Mouse (Mus musculus) brown adipose tissue, adult 24 weeks (tissue): Measurements from ENCODE around the gene Eif2s2. TPM values are rescaled to one million over a fixed set of nuclear protein-coding genes. Genes with fewer than 3 reads are reported as not detected.

Experiments used
- H3K27ac ChIP-seq: fragments of 200-500 bp; replicated peaks from 2 replicates; pipeline ENCODE4 v1.5.1; 2012; ENCODE audit warnings: low read depth, mild to moderate bottlenecking, low read length
- H3K4me1 ChIP-seq: fragments of 200-500 bp; 2 replicates; pipeline ENCODE4 v1.6.1; 2012; ENCODE audit warnings: low read length, mixed read lengths; ENCODE audit not compliant: control insufficient read depth, insufficient read depth, insufficient read length
- H3K4me3 ChIP-seq: fragments of 200-500 bp; 2 replicates; pipeline ENCODE4 v1.5.1; 2012; ENCODE audit warnings: low read depth, mild to moderate bottlenecking, low read length, moderate library complexity; ENCODE audit not compliant: insufficient read depth
- polyA plus RNA-seq: library from polyadenylated mRNA; stranded (reverse); fragments of >200 nt; gene quantifications from 2 replicates; pipeline ENCODE4 v1.2.4, GENCODE M21; 2012; ENCODE audit not compliant: missing spikeins, insufficient read depth, insufficient read length

Gene Eif2s2
- polyA plus RNA-seq, 1 experiment = 65.4 TPM

- H3K27ac ChIP-seq = no peak overlapping the region
- no peaks in the 10 kb centered on the region; the same call in 1 of the 2 replicates for H3K4me1 ChIP-seq
- no peak overlapping the region for H3K4me3 ChIP-seq
Observed at GRCm38 (mm10) chr2:154836537-154836936, 56.2 kb downstream of the Eif2s2 start.

- H3K4me3 ChIP-seq = no peak overlapping the region
- no peak overlapping the region for H3K27ac ChIP-seq
Observed at GRCm38 (mm10) chr2:154834149-154834865, 58.4 kb downstream of the Eif2s2 start.

GRCm38 (mm10) chr2:154832471-154832870 is 60.3 kb downstream of the Eif2s2 start:
- Histone ChIP-seq H3K4me1 (peaks cover 9% of the 10 kb centered on the region), H3K4me3 (no peak overlapping the region), H3K27ac (no peak overlapping the region)

More at GRCm38 (mm10) chr2:154834149-154834865, 58.4 kb downstream of the Eif2s2 start:
- H3K4me1 ChIP-seq = peaks cover 8% of the 10 kb centered on the region

GRCm38 (mm10) chr2:154827521-154827920 is 65.2 kb downstream of the Eif2s2 start:
- H3K4me3 ChIP-seq = no peak overlapping the region
- peaks cover 12% of the 10 kb centered on the region for H3K4me1 ChIP-seq
- no peak overlapping the region for H3K27ac ChIP-seq

GRCm38 (mm10) chr2:154826054-154826538 is 66.6 kb downstream of the Eif2s2 start:
- no peak overlapping the region for H3K27ac ChIP-seq
- no peak overlapping the region for H3K4me3 ChIP-seq
- peaks cover 12% of the 10 kb centered on the region for H3K4me1 ChIP-seq

Other genes with a start within 250 kb of the Eif2s2 start
- gene Chmp4b, start 241.2 kb downstream of the Eif2s2 start, polyA plus RNA-seq = 108 TPM in 2 replicates
- gene Gm14214, start 122.9 kb downstream of the Eif2s2 start, polyA plus RNA-seq = not detected in 2 replicates
- 51.8 and 60.5 TPM in 2 replicates for gene Raly, start 101.8 kb downstream of the Eif2s2 start, polyA plus RNA-seq
- not detected in 2 replicates for gene a, start 101.5 kb downstream of the Eif2s2 start, polyA plus RNA-seq
- not detected in 2 replicates for gene Gm14226, start 125.3 kb upstream of the Eif2s2 start, polyA plus RNA-seq
- 9.7 and 13.2 TPM in 2 replicates for gene Ahcy, start 181.6 kb upstream of the Eif2s2 start, polyA plus RNA-seq
- 18.4 and 18.6 TPM in 2 replicates for gene Itch, start 240.6 kb upstream of the Eif2s2 start, polyA plus RNA-seq